Mouse (Mus musculus) heart, embryonic 11.5 days (tissue): Measurements from ENCODE around the gene Endov. TPM values are rescaled to one million over a fixed set of nuclear protein-coding genes. Genes with fewer than 3 reads are reported as not detected.
A peak's percentile ranks its signal among the peaks of the same experiment; 100 is the strongest.

ENCODE experiments used
- ATAC-seq: fragments of 200-750 bp; cut with Nextera tagmentation; replicated peaks from 2 replicates; pipeline ENCODE4 v1.8.0; 2017; ENCODE audit warnings: moderate library complexity; ENCODE audit not compliant: insufficient number of reproducible peaks, low FRiP score, low TSS enrichment
- H3K27ac ChIP-seq: fragments of 300-500 bp; sonication (generic); 2 replicates; pipeline ENCODE4 v1.5.1; 2014; ENCODE audit warnings: mild to moderate bottlenecking, low read depth, low read length
- H3K27me3 ChIP-seq: fragments of 300-500 bp; sonication (generic); 2 replicates; pipeline ENCODE4 v1.6.1; 2014; ENCODE audit warnings: mild to moderate bottlenecking, low read length, mixed read lengths; ENCODE audit not compliant: control insufficient read depth, insufficient read depth
- H3K36me3 ChIP-seq: fragments of 300-500 bp; sonication (generic); 2 replicates; pipeline ENCODE4 v1.6.1; 2014; ENCODE audit warnings: mild to moderate bottlenecking, low read length, moderate library complexity, mixed read lengths; ENCODE audit not compliant: control insufficient read depth, insufficient read depth
- H3K4me1 ChIP-seq: fragments of 300-500 bp; sonication (generic); 2 replicates; pipeline ENCODE4 v1.6.1; 2014; ENCODE audit warnings: low read length; ENCODE audit not compliant: control insufficient read depth, insufficient read depth
- H3K4me2 ChIP-seq: fragments of 300-500 bp; sonication (generic); 2 replicates; pipeline ENCODE4 v1.6.1; 2014; ENCODE audit warnings: mild to moderate bottlenecking, moderate library complexity
- H3K4me3 ChIP-seq: fragments of 300-500 bp; sonication (generic); 2 replicates; pipeline ENCODE4 v1.5.1; 2014; ENCODE audit warnings: low read depth, low read length
- H3K9ac ChIP-seq: fragments of 300-500 bp; sonication (generic); 2 replicates; pipeline ENCODE4 v1.6.1; 2014; ENCODE audit warnings: mild to moderate bottlenecking, low read depth, low read length, moderate library complexity
- H3K9me3 ChIP-seq: fragments of 300-500 bp; sonication (generic); replicated peaks from 2 replicates; pipeline ENCODE4 v1.6.1; 2016; ENCODE audit warnings: low read length; ENCODE audit not compliant: control insufficient read depth
- WGBS: fragments of 180-500 bp; shearing (Covaris S2); extraction: QIAGEN DNeasy Blood & Tissue Kit; methylation state at CpG from one replicate; pipeline ENCODE4 v1.1.7; 2014; ENCODE audit not compliant: insufficient replicate concordance; 5-methylcytosine and 5-hydroxymethylcytosine counted together
- polyA plus RNA-seq: library from polyadenylated mRNA; unstranded; fragments of >200 nt; fragmentation: Nextera tagmentation; extraction: Ambion mirVana; gene quantifications from 2 replicates; pipeline ENCODE4 v1.2.1, GENCODE M21; 2014

The Endov gene
- polyA plus RNA-seq, 1 experiment from 2014 or later: 8.9 TPM

DNA sequence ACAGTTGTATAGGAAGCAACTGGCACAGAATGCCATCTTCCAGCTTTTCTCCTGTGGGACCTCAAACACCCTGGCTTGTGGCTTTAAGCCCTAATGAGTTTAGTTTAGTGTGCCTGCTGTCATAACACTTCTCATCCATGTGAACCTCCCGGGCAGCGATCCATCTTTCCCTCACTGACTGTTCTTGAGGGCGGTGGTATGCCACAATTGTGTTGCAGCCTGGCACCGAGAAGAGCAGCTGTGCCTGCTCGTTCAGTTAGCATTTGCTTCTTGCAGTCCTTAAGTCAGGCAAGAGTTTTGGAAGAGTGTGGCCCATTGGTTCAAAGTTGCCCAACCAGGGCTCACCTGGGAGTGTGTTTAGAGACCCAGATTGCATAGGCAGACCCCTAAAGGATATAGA is 5.0 kb downstream of the Endov start:
- Histone ChIP-seq H3K4me3 (no peak overlapping the region), H3K4me2 (no peak overlapping the region), H3K9ac (no peak overlapping the region), H3K27ac (no peak overlapping the region), H3K9me3 (no peaks in the 10 kb centered on the region), H3K4me1 (peaks cover 4% of the 10 kb centered on the region; the same call in 1 of the 2 replicates), H3K27me3 (no peaks in the 10 kb centered on the region), H3K36me3 (no peaks in the 10 kb centered on the region; the same call in 1 of the 2 replicates)
- ATAC-seq: no peak
- WGBS: 84% methylated on average over 5 of the region's 5 CpGs

DNA sequence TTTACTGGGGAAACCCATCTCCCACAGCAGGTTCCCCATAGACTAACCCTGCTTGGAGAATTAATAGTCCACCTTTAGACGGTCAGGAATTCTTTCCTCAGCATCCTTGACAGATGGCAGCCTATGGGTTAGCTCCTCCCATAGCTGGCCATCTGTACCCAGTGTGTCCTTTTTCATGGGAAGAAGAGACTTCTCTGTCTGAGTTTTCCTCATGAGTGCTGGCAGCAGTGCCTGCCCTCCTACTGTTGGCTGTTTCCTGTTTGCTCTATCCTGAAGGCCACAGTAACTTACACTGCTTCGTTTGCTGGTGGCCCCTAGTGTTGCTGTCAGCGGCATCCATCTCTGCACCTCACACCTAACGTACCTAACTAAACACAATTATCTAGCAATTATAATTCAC is 6.3 kb downstream of the Endov start:
- H3K27me3 ChIP-seq: no peaks in the 10 kb centered on the region
- H3K9me3 ChIP-seq: no peaks in the 10 kb centered on the region
- no peaks in the 10 kb centered on the region for H3K4me1 ChIP-seq
- H3K9ac ChIP-seq: no peak overlapping the region
- H3K27ac ChIP-seq: no peak overlapping the region
- ATAC-seq: no peak
- no peak overlapping the region for H3K4me2 ChIP-seq
- 74% methylated on average over 4 of the region's 4 CpGs for WGBS
- no peaks in the 10 kb centered on the region; the same call in 1 of the 2 replicates for H3K36me3 ChIP-seq
- H3K4me3 ChIP-seq: no peak overlapping the region

DNA sequence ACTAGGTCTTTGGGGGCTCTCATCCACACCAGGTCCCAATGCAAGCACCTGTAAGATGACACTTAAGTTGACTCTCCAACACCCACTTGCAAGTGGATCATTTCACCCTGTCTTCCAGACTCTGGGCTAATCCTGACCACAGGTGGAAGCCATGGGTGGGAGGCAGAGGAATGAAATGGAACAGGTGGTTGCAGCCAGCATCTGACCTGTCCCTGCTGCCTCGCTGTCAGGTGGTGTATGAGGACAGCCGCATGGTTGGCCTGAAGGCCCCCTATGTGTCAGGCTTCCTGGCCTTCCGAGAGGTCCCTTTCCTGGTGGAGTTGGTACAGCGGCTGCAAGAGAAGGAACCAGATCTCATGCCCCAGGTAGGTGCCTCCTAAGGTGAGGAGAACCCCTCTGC is 8.2 kb downstream of the Endov start:
- 84% methylated on average over 4 of the region's 4 CpGs for WGBS
- H3K36me3 ChIP-seq: no peaks in the 10 kb centered on the region; the same call in 1 of the 2 replicates
- no peak for ATAC-seq

DNA sequence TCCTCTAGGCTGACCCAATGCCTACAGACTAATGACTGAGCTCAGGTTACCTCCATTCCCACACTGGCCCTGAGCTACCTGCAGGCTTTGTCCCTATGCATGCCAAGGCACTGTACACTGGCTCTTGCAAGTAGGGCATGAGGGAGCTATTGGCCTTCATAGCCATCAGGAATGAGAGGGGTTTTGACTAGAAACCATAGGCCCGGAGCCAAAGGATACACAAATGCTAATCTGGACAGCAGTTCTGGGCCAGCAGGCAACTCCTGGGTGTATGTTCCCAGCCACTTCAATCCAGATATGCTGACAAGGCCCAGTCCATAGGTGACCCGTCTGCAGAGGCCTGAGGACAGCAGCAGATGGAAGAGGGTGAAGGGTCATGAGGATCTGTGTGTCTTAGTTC is 8.9 kb downstream of the Endov start:
- Histone ChIP-seq H3K4me3 (no peak overlapping the region), H3K27me3 (no peaks in the 10 kb centered on the region), H3K9me3 (no peaks in the 10 kb centered on the region), H3K9ac (no peak overlapping the region), H3K4me2 (no peak overlapping the region), H3K36me3 (peaks cover 3% of the 10 kb centered on the region), H3K27ac (no peak overlapping the region), H3K4me1 (no peaks in the 10 kb centered on the region)
- ATAC-seq: no peak
- 74% methylated on average over 2 of the region's 2 CpGs for WGBS

More for the DNA sequence above, 8.2 kb downstream of the Endov start:
- no peak overlapping the region for H3K4me3 ChIP-seq
- no peaks in the 10 kb centered on the region for H3K9me3 ChIP-seq
- no peaks in the 10 kb centered on the region for H3K4me1 ChIP-seq
- no peak overlapping the region for H3K9ac ChIP-seq
- no peak overlapping the region for H3K27ac ChIP-seq
- H3K27me3 ChIP-seq: no peaks in the 10 kb centered on the region
- no peak overlapping the region for H3K4me2 ChIP-seq

DNA sequence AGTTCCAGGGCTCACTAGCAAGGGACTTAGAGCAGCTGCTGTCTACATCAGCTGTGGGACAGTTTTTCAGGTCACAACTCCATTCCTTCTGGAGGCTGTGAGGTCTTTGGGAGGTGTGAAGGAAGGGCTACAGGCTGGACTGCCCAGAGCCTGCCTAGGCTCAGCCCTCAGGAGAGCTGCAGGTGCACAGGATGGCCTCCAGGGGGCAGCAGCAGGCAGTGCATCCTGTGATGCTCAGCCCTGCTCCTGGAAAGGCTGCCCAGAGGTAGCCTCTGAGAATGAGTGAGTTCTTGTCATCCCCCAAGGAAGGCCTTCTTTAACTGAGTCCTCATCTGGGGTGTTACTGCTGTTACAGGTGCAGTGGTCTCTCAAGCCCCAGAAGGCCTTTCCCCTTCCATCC is 12.5 kb downstream of the Endov start:
- H3K4me2 ChIP-seq: no peak overlapping the region
- H3K27ac ChIP-seq: no peak overlapping the region
- H3K9ac ChIP-seq: no peak overlapping the region
- no peaks in the 10 kb centered on the region for H3K9me3 ChIP-seq
- H3K4me1 ChIP-seq: no peaks in the 10 kb centered on the region
- 0 out of 2 replicates have a peak, but pooled peaks have one; percentile 28 for ATAC-seq
- no peak overlapping the region for H3K4me3 ChIP-seq
- no peaks in the 10 kb centered on the region for H3K27me3 ChIP-seq
- peaks cover 9% of the 10 kb centered on the region for H3K36me3 ChIP-seq

DNA sequence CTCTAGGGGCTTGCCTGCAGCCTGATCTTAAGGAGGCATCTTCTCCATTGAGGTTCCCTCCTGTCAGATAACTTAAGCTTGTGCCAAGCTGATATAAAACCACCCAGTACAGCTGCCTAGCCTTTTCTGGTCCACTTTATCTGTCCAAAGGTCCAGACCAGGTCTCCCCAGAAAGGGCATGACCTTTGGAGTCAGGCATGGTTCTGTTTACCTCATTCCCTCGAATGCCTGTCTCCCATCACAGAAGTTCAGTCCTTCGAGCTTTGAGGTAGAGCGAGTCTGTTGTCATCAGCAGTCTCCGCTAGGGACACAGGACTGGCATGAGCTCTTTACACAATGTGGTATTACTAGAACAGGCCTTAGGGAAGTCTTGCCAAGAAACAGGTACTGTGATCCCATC is 15.2 kb downstream of the Endov start:
- ATAC-seq: no peak
- H3K9ac ChIP-seq: no peak overlapping the region
- H3K4me2 ChIP-seq: no peak overlapping the region
- H3K36me3 ChIP-seq: peaks cover 9% of the 10 kb centered on the region
- H3K4me3 ChIP-seq: no peak overlapping the region
- H3K9me3 ChIP-seq: no peaks in the 10 kb centered on the region
- no peaks in the 10 kb centered on the region for H3K4me1 ChIP-seq
- H3K27me3 ChIP-seq: 0 out of 2 replicates have a peak, but pooled peaks cover 3% of the 10 kb centered on the region
- no peak overlapping the region for H3K27ac ChIP-seq
- WGBS: 74% methylated on average over 4 of the region's 4 CpGs

DNA sequence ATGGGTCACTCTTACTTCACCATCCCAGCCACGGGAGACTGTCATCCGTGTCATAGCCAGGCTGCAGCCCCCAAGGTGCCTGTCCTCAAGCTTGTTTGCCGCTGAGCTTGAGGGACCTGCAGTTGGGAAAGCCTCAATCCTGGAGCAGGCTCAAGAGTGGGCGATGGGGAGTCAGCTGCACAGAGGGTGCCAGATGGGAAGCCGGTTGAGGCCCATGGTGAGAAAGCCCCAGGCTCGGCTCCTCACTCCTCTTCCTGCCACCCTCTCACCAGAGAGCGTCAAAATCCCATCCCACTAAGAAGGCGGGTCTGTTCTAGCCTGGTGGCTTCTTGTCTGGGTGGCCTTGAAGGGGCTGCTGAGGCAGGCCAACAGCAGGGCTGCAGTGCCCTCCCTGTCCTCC is 16.6 kb downstream of the Endov start:
- Histone ChIP-seq H3K27ac (no peak overlapping the region), H3K9ac (no peak overlapping the region), H3K9me3 (no peaks in the 10 kb centered on the region), H3K36me3 (peaks cover 9% of the 10 kb centered on the region), H3K27me3 (0 out of 2 replicates have a peak, but pooled peaks cover 3% of the 10 kb centered on the region), H3K4me2 (no peak overlapping the region), H3K4me1 (no peaks in the 10 kb centered on the region), H3K4me3 (no peak overlapping the region)
- ATAC-seq: no peak
- 77% methylated on average over 8 of the region's 8 CpGs for WGBS

DNA sequence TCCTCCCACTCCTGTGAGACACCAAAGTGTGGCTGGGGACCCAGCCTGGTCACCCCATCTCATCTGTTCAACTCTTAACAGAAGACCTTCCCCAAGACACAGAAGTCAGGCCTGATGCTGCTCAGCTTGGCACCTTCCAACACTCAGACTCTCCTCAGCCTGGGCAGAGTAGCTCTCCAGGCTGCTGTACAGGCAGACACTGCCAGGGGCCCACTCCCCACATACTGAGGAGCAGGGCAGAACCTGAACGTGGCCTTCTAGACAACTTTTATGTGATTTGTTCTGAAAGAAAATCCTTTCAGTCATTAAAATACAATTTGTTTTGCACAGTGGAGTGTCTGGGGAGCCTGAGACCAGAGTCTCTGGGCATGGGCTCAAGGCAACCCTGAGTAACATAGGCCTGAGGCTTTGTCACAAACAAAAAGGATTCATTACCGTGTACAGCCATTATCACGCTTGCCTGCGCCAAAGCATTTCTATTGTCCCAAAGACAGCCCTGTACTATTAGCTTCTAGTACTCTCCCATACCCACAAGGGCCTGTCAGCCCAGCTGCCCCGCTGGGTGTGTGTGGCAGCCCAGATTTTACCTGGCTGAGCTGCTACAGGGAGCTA is 18.1 kb downstream of the Endov start:
- no peaks in the 10 kb centered on the region for H3K9me3 ChIP-seq
- peaks cover 8% of the 10 kb centered on the region for H3K27me3 ChIP-seq
- H3K4me2 ChIP-seq: no peak overlapping the region
- no peak overlapping the region for H3K9ac ChIP-seq
- H3K4me1 ChIP-seq: no peaks in the 10 kb centered on the region
- no peak overlapping the region for H3K27ac ChIP-seq
- 0 out of 2 replicates have a peak, but pooled peaks have one; percentile 19 for ATAC-seq
- peaks cover 9% of the 10 kb centered on the region for H3K36me3 ChIP-seq
- WGBS: 74% methylated on average over 5 of the region's 5 CpGs
- H3K4me3 ChIP-seq: no peak overlapping the region

DNA sequence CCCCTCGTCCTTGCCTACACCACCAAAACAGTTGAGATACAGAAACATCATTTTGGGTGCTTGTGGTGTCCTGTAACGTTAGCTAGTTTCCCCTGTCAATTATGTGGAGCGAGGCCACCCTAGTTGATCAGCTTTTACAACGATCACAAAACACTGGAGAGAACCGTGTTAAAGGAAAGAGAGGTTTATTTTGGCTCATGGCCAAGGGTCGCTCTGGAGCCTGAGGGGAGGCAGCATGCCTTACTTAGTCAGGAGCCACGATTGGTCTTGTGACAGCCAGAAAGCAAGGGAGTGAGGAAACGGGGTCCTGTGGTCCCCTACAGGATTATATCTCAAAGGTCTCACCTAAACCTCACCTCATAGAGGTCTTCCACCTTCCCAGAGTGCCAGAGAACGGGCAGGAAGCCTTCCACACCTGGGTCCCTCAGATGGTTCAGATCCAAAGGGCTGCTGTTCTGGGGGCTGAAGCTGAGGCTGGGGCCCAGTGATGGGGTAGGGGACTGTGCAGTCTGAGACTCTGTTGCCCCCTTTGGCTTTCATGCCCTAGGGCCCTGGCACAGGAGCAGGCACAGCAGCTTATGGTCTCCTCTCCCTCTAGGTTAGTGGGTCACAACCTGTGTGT is 22.0 kb downstream of the Endov start:
- WGBS: 47% methylated on average over 9 of the region's 9 CpGs
- H3K9me3 ChIP-seq: no peaks in the 10 kb centered on the region
- no peak overlapping the region for H3K27ac ChIP-seq
- no peak overlapping the region for H3K4me3 ChIP-seq
- no peaks in the 10 kb centered on the region for H3K4me1 ChIP-seq
- H3K4me2 ChIP-seq: no peak overlapping the region
- no peaks in the 10 kb centered on the region for H3K36me3 ChIP-seq
- ATAC-seq: no peak
- H3K9ac ChIP-seq: no peak overlapping the region
- H3K27me3 ChIP-seq: peaks cover 32% of the 10 kb centered on the region
